In genomic region chr10:122961494-122961893, GRCm38 (mm10) we compare ENCODE assay signal across 24 mouse cellular contexts.
DNase-seq lines count a peak whose midpoint lies in the region; ATAC-seq and TF ChIP-seq lines count a peak whose summit lies in the region.
"Had no signal": no experiment of that assay in that cellular context is flagged by ENCODE, and none has a peak within 500 bp of the region (broad histone marks: within the 10 kb centered on the region; RNA-seq: fewer than 3 reads in every experiment).

No protein-coding gene starts in this region.

- no peak for TF ChIP-seq CTCF in forebrain, postnatal 0 days (IDR thresholded peaks at IDR 0.05; ENCODE audit: low read depth)
- no peak for TF ChIP-seq CTCF in lung, postnatal 0 days (IDR thresholded peaks at IDR 0.05)

- H3K4me2 ChIP-seq in forebrain, postnatal 0 days (ENCODE audit: low read depth): no peak overlapping the region
- H3K4me2 ChIP-seq in forebrain, embryonic 12.5 days: no peak overlapping the region
- H3K4me2 ChIP-seq in lung, postnatal 0 days (replicated peaks; ENCODE audit: low read depth, low read length): no peak overlapping the region
- H3K4me2 ChIP-seq: liver, embryonic 15.5 days had no signal

- H3K4me1 ChIP-seq in forebrain, postnatal 0 days (ENCODE audit: insufficient read depth): peaks cover 10% of the 10 kb centered on the region; the same call in 1 of the 2 replicates
- peaks cover 31% of the 10 kb centered on the region for H3K4me1 ChIP-seq in forebrain, embryonic 12.5 days
- H3K4me1 ChIP-seq in lung, postnatal 0 days (ENCODE audit: insufficient read depth, low read depth, low read length): peaks cover 11% of the 10 kb centered on the region; the same call in 1 of the 2 replicates
- H3K4me1 ChIP-seq: liver, embryonic 15.5 days had no signal

- H3K27ac ChIP-seq in forebrain, postnatal 0 days (ENCODE audit: low read depth, low read length): no peak overlapping the region
- H3K27ac ChIP-seq in forebrain, embryonic 12.5 days: no peak overlapping the region
- H3K27ac ChIP-seq in lung, postnatal 0 days (ENCODE audit: low read length): no peak overlapping the region
- H3K27ac ChIP-seq: heart, embryonic 15.5 days; left cerebral cortex, adult 2 months; liver, embryonic 15.5 days had no signal

- H3K9ac ChIP-seq in forebrain, postnatal 0 days: no peak overlapping the region
- no peak overlapping the region for H3K9ac ChIP-seq in forebrain, embryonic 12.5 days
- no peak overlapping the region for H3K9ac ChIP-seq in lung, postnatal 0 days (replicated peaks; ENCODE audit: low read depth)
- H3K9ac ChIP-seq: heart, embryonic 15.5 days; liver, embryonic 15.5 days had no signal

- 58% methylated on average over 9 of the region's 9 CpGs for WGBS in forebrain, postnatal 0 days
- WGBS in forebrain, embryonic 12.5 days: 63% methylated on average over 9 of the region's 9 CpGs
- WGBS in lung, postnatal 0 days: 58% methylated on average over 9 of the region's 9 CpGs

- H3K4me3 ChIP-seq in forebrain, postnatal 0 days (ENCODE audit: low read depth, low read length): no peak overlapping the region
- H3K4me3 ChIP-seq in forebrain, embryonic 12.5 days (replicated peaks): no peak overlapping the region
- H3K4me3 ChIP-seq in lung, postnatal 0 days (ENCODE audit: low read depth, low read length): no peak overlapping the region
- H3K4me3 ChIP-seq: heart, embryonic 15.5 days; left cerebral cortex, adult 2 months; liver, embryonic 15.5 days had no signal

- H3K9me3 ChIP-seq in forebrain, postnatal 0 days (ENCODE audit: low read length): no peaks in the 10 kb centered on the region
- no peaks in the 10 kb centered on the region for H3K9me3 ChIP-seq in forebrain, embryonic 12.5 days
- H3K9me3 ChIP-seq in lung, postnatal 0 days (ENCODE audit: low read length): no peaks in the 10 kb centered on the region
- H3K9me3 ChIP-seq: heart, embryonic 15.5 days; liver, embryonic 15.5 days had no signal

- no peak for DNase-seq in forebrain, postnatal 0 days
- peak; percentile 25 to 52 for DNase-seq in left cerebral cortex, postnatal 14 days (ENCODE audit: low spot score in 2 of 2)
- DNase-seq in left cerebral cortex, adult 8-10 months (ENCODE audit: low spot score in 2 of 2): no peak
- DNase-seq in lung, postnatal 0 days (ENCODE audit: low spot score): peak; percentile 59
- DNase-seq in lung, postnatal 25 days (ENCODE audit: low spot score): no peak
- DNase-seq in natural killer cell, adult 2 months (ENCODE audit: low spot score in 2 of 2): no peak
- DNase-seq: adrenal gland, postnatal 10 days; cerebellum, adult 8-10 months; cerebellum, postnatal 25 days; gastrocnemius, postnatal 10 days; kidney, adult 11 months; kidney, postnatal 14 days; layer of hippocampus, adult 9-11 months; left cerebral cortex, postnatal 4 days; midbrain, embryonic 14.5 days; right cerebral cortex, adult 18-20 months; thymus, adult 2 months; thymus, postnatal 36 days had no signal

- intact Hi-C loops in left cerebral cortex, postnatal 14 days (cut with DNase I): no loop called here

- no peaks in the 10 kb centered on the region for H3K36me3 ChIP-seq in forebrain, postnatal 0 days (ENCODE audit: insufficient read depth)
- H3K36me3 ChIP-seq in forebrain, embryonic 12.5 days (replicated peaks): no peaks in the 10 kb centered on the region
- H3K36me3 ChIP-seq in lung, postnatal 0 days (ENCODE audit: insufficient read depth, low read length): no peaks in the 10 kb centered on the region
- H3K36me3 ChIP-seq: heart, embryonic 15.5 days; liver, embryonic 15.5 days had no signal

- no peak for TF ChIP-seq EP300 in lung, postnatal 0 days (IDR thresholded peaks at IDR 0.05)

- ATAC-seq in forebrain, postnatal 0 days: peak; percentile 32; the same call in 1 of the 2 replicates
- no peak for ATAC-seq in forebrain, embryonic 12.5 days (ENCODE audit: low FRiP score)
- peak; percentile 54 for ATAC-seq in lung, postnatal 0 days
- ATAC-seq: inflammation-experienced regulatory T-cells, adult 6 months; Patski had no signal

- no peaks in the 10 kb centered on the region for H3K27me3 ChIP-seq in forebrain, postnatal 0 days (ENCODE audit: insufficient read depth, low read length)
- H3K27me3 ChIP-seq in forebrain, embryonic 12.5 days: peaks cover 6% of the 10 kb centered on the region
- H3K27me3 ChIP-seq in lung, postnatal 0 days (replicated peaks; ENCODE audit: insufficient read depth, low read length): no peaks in the 10 kb centered on the region
- H3K27me3 ChIP-seq: Patski had no signal

Comparison
In these comparisons a context has a peak if more than half of its experiments do, and no peak if none do; other contexts are left out.
1. DNase-seq: peak in left cerebral cortex, postnatal 14 days (2 of 2) and lung, postnatal 0 days (single experiment); none in forebrain, postnatal 0 days (single experiment), left cerebral cortex, adult 8-10 months (0 of 2), lung, postnatal 25 days (single experiment) and natural killer cell, adult 2 months (0 of 2).